Mouse (Mus musculus) left cerebral cortex, adult 9 months (tissue): ENCODE results near the gene Tbc1d22a.

ENCODE experiments used
- DNase-seq, 2 experiments: peaks; one replicate each; pipeline ENCODE4 v3.0.0; 2022; ENCODE audit warnings: low spot score in 2 of 2

Tbc1d22a gene

DNA sequence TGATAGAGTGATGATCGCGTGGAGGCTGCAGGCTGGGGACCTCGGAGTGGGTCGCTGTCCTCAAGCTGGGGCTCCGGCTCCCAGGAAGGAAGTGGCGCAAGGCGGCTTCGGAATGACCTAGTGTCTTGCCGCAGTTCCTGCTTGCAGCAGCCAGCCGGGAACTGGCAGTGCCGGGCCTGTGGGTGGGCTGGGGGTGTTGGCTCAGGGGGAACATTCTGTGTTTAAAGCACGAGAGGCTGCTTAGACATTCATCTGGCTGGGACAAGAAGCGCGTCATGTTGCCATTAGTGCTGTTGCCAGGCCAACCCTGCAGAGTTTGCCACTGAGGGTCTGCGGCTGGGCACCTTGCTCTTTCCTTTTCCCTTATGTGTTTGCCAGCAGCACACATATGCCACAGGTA lies 63.2 kb downstream of the Tbc1d22a start:
- peak in 1 of 2 experiments; percentile 63 for DNase-seq

DNA sequence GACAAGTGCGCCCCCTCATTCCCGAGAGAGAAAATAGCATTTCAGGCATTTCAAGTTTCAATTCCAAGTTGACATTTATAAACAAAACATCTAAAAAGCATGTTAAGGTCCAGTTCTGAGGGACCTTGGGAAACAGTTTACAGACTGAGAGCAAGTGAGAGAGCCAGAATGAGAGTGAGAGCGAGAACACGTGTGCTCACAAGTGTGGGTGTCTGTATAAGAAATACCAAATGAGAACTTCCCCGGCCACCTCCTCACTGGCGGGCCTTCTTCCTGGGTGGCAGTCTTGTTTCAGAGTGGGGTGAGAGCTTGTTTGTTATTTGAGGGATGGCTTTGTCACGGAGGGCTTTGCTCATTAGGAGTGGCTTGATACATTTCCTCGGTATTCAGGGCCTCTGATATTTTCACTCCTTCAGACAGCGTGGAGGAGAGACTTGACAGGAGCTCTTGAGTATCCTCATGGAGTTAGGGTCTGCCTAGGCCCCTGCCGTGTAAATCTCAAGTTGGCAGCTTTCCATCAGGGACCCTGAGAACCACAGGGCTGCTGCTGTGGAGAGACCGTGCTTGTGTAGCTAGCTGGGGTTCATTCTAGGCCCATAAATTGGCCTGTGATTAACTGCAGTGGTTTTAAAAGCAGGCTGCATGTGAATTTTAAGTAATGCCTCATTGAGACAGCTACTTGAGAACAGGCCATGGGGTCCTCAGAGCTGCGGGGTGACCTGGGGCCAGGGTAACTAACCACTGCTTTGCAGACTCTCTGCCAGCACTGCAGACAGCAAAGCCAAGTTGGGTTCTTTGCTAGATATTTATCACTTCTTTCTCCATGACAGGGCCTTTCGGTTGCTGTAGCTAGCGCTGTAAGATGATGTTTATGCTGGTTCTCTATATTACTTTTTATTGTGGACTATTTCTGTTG lies 65.1 kb downstream of the Tbc1d22a start:
- DNase-seq = peak in 1 of 2 experiments; percentile 58

DNA sequence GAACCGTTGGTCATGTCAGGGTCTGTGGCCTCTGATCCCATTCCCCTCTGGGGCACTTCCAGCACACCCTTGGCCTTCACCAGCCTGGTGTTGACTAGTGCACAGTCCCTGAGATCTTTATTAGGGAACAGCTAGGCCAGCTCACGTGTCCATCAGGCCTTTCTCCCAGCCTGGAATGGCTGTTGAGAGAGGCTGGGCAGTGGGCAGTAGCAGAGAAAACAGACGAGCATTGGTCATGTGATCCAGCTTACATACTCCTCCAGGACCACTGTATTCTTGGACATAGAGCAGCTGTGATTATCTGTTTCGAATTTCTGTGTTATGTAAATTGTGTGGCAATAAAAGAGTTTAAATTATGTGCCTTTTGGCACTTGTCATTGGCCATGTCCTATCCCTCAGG lies 65.9 kb downstream of the Tbc1d22a start:
- DNase-seq = no peak

- no peak for DNase-seq
Observed at GRCm38 (mm10) chr15:86283238-86283637, 69.0 kb downstream of the Tbc1d22a start.

DNA sequence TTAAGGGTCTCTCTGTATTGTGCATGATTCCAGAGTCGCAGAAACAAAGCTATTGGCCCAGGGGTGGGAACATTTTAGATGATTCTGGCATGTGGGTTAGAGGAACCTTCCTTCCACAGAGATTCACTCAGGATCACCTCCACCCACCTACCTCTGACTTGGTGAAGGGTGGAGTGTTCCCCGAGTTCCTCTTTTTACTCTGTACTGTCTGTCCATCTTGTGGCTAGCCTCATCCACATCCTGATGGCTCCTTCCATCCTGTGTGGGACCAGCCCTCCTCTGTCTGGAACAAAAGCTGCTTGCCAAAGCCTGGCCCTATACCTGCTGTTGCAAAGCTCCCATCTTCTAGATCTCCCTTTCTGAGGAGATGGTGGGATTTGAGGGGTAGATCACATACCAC lies 71.0 kb downstream of the Tbc1d22a start:
- DNase-seq = no peak

DNA sequence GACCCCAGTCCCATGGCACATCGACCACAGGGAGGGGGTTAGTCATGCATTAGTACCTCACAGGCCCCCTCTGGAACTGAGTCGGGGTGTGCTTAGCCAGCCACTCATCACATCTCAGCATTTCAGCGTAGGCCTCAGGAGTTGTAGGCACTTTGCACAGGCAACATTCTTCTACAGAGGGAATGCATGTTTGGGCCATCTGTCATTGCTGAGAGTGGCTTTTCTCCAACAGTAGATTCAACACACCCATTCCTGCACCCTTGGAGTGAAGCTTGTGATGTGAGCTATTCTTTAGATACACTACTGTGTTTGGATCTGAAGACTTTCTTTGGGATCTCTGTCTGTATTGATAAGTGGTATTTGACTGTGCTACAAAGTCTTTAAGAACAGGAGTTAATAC lies 75.8 kb downstream of the Tbc1d22a start:
- peak in 1 of 2 experiments; percentile 55 for DNase-seq

GRCm38 (mm10) chr15:86292288-86292687 lies 78.0 kb downstream of the Tbc1d22a start:
- no peak for DNase-seq

DNA sequence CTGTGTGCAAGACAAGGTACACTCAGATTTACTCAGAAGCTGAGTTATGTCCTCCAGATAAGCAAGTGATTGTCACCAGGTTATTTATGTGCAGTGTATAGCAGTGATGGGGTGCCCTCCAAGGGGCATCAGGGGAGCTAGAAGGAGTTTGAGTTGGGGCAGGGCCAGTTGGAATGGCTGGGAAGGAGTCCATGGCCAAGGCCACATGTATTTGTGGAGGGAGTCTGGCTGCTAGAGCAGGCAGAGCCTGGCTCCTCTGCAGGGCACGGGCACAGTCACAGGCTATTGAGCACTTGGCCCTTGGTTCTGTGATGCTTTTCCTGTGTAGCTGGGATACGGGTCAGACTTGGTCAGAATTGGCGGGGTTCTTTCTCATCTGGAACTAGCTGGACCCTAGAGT lies 80.2 kb downstream of the Tbc1d22a start:
- DNase-seq = no peak

DNA sequence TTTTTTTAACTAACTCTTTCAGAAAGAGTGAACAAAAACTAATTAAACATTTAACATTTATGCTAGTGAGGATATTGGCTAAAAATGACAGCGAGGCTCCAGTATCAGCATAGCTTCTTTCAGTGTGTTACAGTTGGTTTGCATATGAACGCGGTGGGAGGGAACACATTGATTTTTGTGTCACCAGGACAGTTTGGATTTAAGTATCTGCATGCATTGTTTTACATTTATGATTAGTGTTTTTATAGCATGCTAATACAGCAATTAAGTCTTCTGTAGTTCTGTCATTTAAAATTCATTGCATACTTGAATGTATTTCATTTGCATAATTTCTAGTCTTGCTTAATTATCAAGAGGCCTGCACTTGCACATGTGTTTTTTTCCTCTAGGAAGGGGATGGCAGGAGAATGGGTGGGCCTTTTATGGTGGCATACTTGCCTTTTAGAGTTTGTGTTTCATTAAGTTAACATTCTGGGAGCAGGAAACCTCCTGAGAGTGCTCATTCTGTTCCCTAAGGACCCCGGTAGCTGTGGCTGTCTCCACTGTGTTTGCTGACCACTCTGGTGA lies 81.5 kb downstream of the Tbc1d22a start:
- no peak for DNase-seq

DNA sequence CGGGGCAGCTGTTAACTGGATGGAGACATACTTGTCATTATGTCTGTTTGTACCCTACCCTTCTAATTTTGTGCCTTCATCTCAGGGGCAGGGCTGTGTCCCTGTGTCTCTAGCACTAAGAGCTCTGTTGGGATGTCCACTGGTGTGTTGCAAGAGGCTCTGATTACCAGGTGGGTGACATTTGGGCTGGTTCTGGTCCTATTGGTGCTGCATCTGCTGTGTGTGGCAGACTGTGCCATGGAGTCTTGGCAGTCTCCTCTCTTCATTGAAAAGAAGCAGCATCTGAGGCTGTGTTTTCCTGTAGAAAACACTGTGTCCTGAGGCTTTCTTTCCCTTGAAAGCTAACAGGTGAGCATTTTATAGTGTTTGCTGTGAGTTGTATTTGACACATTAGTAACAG lies 83.0 kb downstream of the Tbc1d22a start:
- no peak for DNase-seq

DNA sequence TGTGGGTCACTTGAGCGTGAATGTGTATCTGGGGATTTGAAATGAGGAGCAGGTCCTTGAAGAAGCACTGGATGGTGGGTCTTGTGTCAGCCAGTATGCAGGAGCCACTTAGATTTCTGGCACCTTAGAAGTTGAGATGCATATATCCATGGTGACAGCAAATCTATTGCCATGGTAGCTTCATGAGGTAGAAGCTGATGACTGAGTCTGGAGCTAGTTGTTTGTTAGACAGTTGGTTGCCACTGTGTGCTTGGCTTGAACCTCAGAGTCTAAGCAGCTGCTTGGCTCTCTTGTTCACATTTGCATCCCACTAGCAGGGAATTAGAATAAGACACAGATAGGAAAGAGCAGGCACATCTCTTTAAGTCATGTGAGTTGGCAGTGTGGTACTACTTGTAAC lies 89.6 kb downstream of the Tbc1d22a start:
- no peak for DNase-seq

DNA sequence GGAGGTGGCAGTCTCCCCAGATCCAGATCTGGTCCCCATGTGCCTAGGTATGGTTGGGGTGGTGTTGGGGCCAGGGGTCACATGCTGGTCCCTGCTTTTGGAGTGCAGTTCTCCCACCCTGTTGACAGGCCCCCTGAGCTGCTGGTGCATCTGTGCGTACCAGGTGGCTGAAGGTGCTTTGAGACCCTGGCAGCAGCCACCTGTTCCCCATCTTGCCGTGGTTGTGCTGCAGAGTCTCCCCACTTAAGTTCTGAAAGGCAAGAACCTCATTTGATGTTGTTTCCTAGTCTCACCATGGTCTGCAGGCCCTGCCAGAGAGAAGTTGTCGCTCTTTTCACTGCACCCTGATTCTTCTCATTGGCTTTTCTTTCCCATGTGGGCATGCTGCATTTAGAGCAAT lies 90.6 kb downstream of the Tbc1d22a start:
- DNase-seq = no peak

- DNase-seq = no peak
Observed at GRCm38 (mm10) chr15:86305290-86305689, 91.0 kb downstream of the Tbc1d22a start.

GRCm38 (mm10) chr15:86309213-86309829 lies 95.1 kb downstream of the Tbc1d22a start:
- DNase-seq = peak; percentile 28 to 80

GRCm38 (mm10) chr15:86320803-86321510 lies 106.7 kb downstream of the Tbc1d22a start:
- no peak for DNase-seq

DNA sequence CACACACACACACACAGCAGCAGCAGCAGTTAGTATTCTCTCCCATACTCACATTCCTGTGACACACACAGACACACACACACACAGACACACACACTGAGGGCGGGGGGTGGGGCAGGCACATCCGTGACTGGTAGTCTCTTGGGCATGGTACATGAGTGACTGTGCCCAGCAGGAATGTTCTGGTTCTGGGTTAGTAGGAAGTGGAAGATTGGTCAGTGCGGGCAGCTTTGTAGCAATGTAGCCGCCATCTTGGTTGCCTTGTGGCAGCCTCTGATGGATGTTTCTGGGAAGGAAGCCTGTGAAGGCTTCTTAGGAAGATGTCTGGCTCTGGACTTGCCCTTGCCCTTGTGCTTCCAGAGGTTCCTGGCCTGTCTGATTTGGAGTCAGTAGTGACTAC lies 112.1 kb downstream of the Tbc1d22a start:
- no peak for DNase-seq

- DNase-seq = no peak
Observed at GRCm38 (mm10) chr15:86329911-86330310, 115.7 kb downstream of the Tbc1d22a start.

DNA sequence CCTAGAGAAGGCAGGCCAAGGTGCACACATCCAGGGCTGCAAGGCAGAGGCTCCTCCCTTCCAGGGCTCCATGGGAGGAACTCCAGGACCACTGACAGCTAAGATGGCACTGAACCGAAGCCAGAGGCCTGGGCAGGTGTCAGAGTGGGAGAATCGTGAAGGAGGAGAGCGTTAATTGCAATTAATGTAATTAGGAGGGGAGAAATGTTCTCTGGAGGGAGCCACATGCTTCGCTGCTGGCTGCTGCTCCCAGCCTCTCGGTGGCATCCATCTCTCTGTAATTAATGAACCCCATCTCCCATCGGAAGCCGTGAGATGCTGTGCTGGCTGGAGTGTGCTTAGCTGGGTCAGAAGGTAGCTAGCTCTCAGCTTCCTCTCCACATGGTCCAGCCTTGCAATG lies 116.2 kb downstream of the Tbc1d22a start:
- no peak for DNase-seq

DNA sequence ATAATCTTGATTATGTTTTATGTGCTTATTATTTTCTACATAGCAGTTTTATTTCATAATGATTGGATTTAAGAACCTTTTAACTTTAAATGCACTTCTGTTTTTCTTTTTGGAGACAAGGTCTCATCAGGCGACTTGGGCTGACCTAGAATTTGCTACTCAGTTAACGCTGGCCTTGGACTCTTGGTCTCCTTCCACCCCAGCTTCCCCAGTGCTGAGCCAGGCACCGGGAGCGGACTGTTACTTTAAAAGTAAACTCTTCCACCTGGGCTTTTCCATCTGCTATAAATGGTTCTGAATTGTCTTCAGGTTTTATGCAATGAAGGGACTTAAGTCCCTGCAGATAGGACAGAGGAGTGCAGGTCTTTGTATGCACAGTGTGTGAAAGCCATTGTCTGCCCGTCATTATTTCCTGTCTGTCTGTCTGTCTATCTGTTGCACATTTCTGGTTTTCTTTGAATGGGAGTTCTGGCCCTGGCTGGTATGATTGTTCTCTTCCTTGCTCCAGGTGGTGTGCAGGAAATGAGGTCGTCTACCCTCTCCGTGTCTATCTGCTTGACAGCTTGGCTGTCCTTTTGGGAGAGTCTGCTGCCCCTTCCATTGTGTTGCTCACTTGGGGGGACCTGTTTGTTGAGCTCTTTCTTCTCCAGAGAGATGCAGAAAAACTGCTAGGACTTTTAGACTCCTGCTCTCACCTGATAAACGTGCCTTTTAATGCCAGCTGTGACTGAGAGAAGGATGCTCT lies 117.4 kb downstream of the Tbc1d22a start:
- DNase-seq = no peak

DNA sequence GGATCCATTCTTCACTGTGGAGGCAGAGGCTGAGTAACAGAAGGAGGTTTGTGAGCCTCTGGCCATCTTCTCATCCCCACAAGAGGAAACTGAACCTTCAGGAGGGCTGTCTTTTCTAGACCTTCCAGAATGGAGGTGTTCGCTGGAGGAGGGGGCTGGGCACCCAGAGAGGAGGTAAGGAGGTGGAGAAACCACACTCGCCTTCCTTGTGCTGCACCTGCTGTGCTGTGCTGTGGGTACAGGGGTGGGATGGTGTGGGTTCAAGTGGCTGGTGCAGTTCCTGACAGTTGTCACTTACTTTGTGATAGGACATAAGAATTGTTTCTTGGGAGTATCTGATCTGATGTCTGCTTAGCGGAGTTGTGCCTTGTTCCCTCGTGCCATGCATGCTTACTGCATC lies 118.9 kb downstream of the Tbc1d22a start:
- DNase-seq = no peak

DNA sequence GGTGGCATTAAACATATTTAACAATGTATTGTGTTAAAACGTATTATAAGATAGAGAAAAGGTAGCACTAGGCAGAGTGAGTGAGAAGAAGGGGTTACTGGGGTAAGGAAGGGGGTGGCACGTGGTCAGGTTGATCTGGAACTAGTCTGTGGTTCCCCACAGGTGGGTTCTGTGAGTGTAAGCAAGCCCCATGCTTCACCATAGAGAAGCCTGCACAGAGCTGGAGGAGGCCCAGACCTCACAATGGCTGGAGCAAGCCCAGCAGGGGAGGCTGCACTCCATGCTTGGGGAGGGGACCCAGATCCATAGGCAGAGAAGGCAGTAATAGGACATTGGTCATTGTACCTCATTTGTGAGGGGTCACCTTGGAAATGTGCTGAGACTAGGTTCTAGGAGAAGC lies 119.3 kb downstream of the Tbc1d22a start:
- DNase-seq = no peak

DNA sequence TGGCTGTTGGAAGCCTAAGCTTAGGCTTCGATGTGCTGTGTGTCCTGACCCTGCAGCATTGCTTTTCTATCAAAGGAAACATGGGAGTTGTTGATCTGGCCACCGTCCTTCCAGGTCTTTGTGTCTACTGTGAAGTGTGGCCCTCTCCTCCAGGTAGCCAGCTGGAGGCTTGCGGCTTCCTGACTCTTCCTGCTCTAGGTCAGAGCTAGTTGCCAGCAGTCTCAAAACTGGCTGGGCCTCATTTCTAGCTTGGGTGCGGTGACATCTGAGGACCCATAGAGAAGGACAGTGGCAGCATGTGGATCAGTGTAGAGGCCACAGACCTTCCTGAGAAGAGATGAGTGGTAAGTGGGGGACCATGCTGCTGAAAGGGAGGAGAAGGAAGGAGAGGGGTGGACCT lies 120.0 kb downstream of the Tbc1d22a start:
- no peak for DNase-seq
